Mouse (Mus musculus) neural tube, embryonic 15.5 days (tissue): ENCODE measurements around the gene Gm17657. TPM values are rescaled to one million over a fixed set of nuclear protein-coding genes. Genes with fewer than 3 reads are reported as not detected.

Experiments
- ATAC-seq: fragments of 200-750 bp; cut with Nextera tagmentation; 2 replicates; pipeline ENCODE4 v1.8.0; 2017; ENCODE audit warnings: mild to moderate bottlenecking, moderate TSS enrichment, moderate library complexity; ENCODE audit not compliant: low FRiP score
- H3K27ac ChIP-seq: fragments of 300-500 bp; sonication (generic); replicated peaks from 2 replicates; pipeline ENCODE4 v1.5.1; 2015; ENCODE audit warnings: mild to moderate bottlenecking, inconsistent platforms
- H3K27me3 ChIP-seq: fragments of 300-500 bp; sonication (generic); replicated peaks from 2 replicates; pipeline ENCODE4 v1.6.1; 2015; ENCODE audit warnings: inconsistent platforms
- H3K36me3 ChIP-seq: fragments of 300-500 bp; sonication (generic); 2 replicates; pipeline ENCODE4 v1.6.1; 2015; ENCODE audit warnings: inconsistent platforms
- H3K4me1 ChIP-seq: fragments of 300-500 bp; sonication (generic); 2 replicates; pipeline ENCODE4 v1.6.1; 2015; ENCODE audit warnings: inconsistent platforms
- H3K4me2 ChIP-seq: fragments of 300-500 bp; sonication (generic); 2 replicates; pipeline ENCODE4 v1.6.1; 2015; ENCODE audit warnings: inconsistent platforms, mild to moderate bottlenecking, moderate library complexity
- H3K4me3 ChIP-seq: fragments of 300-500 bp; sonication (generic); replicated peaks from 2 replicates; pipeline ENCODE4 v1.5.1; 2015; ENCODE audit warnings: mild to moderate bottlenecking, inconsistent platforms
- H3K9ac ChIP-seq: fragments of 300-500 bp; sonication (generic); replicated peaks from 2 replicates; pipeline ENCODE4 v1.6.1; 2015; ENCODE audit warnings: mild to moderate bottlenecking, inconsistent platforms
- H3K9me3 ChIP-seq: fragments of 300-500 bp; sonication (generic); replicated peaks from 2 replicates; pipeline ENCODE4 v1.6.1; 2016; ENCODE audit warnings: inconsistent platforms
- WGBS: fragments of 180-500 bp; shearing (Covaris S2); methylation state at CpG from one replicate; pipeline ENCODE4 v1.1.7; 2015; ENCODE audit warnings: mixed read lengths; 5-methylcytosine and 5-hydroxymethylcytosine counted together
- microRNA-seq: library from miRNA; unstranded; fragments of <30 nt; microRNA quantifications from one replicate; pipeline ENCODE4, GENCODE M21; 2017
- polyA plus RNA-seq: library from polyadenylated mRNA; unstranded; fragments of >200 nt; fragmentation: Nextera tagmentation; extraction: Ambion mirVana; gene quantifications from 2 replicates; pipeline ENCODE4 v1.2.1, GENCODE M21; 2015

Gene Gm17657
- polyA plus RNA-seq, 1 experiment from 2014 or later = not detected

DNA sequence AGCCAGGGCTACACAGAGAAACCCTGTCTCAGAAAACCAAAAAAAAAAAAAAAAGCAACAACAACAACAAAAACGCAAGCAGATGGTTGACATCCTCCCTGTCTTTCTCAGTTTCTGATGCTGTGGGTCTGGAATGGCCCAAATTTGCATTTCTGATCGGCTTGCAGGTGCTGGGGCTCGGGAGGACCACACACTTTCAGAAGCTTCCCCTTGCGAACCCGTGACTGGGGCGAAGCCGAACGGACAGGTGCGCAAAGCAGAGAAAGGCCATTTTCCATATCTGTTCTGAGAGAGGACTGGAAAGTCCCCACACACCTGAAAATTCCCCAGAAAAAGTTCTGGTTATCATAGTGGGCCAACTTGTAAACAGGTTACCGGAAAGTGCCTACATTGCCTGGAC, 72.1 kb downstream of the Gm17657 start:
- WGBS = 91% methylated on average over 10 of the region's 10 CpGs
- no peaks in the 10 kb centered on the region for H3K9me3 ChIP-seq
- no peak for ATAC-seq

GRCm38 (mm10) chr17:29476461-29476860, 73.0 kb downstream of the Gm17657 start:
- 82% methylated on average over 4 of the region's 4 CpGs for WGBS
- H3K4me2 ChIP-seq = no peak overlapping the region
- H3K27ac ChIP-seq = no peak overlapping the region
- no peaks in the 10 kb centered on the region for H3K36me3 ChIP-seq
- ATAC-seq = no peak
- no peaks in the 10 kb centered on the region for H3K4me1 ChIP-seq
- no peak overlapping the region for H3K9ac ChIP-seq
- H3K4me3 ChIP-seq = no peak overlapping the region
- H3K9me3 ChIP-seq = no peaks in the 10 kb centered on the region
- H3K27me3 ChIP-seq = no peaks in the 10 kb centered on the region

More for the DNA sequence above, 72.1 kb downstream of the Gm17657 start:
- Histone ChIP-seq H3K27me3 (no peaks in the 10 kb centered on the region), H3K4me1 (no peaks in the 10 kb centered on the region), H3K27ac (no peak overlapping the region), H3K9ac (no peak overlapping the region), H3K4me2 (no peak overlapping the region), H3K4me3 (no peak overlapping the region), H3K36me3 (no peaks in the 10 kb centered on the region)

DNA sequence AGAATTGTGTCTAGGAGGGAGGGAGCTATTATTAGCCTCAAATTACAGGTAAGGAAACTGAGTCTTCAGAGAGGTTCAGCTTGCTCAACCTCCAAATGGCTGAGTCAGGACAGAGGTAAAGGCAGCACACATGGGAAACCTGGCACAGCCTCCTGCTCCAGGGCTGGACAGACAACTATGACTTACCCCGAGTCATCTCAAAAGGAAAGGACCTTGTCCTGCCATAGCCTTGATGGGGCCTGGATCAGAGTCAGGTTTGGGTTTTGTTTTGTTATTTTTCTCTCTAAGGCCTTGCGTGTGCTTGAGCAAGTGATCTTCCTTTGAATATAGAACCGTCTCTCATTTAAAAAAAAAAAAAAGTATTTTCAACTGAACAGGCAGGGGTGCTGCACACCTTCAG, 74.3 kb downstream of the Gm17657 start:
- 97% methylated on average over 3 of the region's 3 CpGs for WGBS

GRCm38 (mm10) chr17:29474036-29474435, 75.4 kb downstream of the Gm17657 start:
- WGBS = 77% methylated on average over 2 of the region's 2 CpGs
- no peak overlapping the region for H3K9ac ChIP-seq
- ATAC-seq = no peak

More for the DNA sequence above, 74.3 kb downstream of the Gm17657 start:
- H3K4me3 ChIP-seq = no peak overlapping the region
- no peaks in the 10 kb centered on the region for H3K36me3 ChIP-seq
- no peak overlapping the region for H3K9ac ChIP-seq
- no peaks in the 10 kb centered on the region for H3K4me1 ChIP-seq
- H3K27ac ChIP-seq = no peak overlapping the region
- H3K9me3 ChIP-seq = no peaks in the 10 kb centered on the region
- ATAC-seq = no peak
- H3K27me3 ChIP-seq = no peaks in the 10 kb centered on the region
- no peak overlapping the region for H3K4me2 ChIP-seq

DNA sequence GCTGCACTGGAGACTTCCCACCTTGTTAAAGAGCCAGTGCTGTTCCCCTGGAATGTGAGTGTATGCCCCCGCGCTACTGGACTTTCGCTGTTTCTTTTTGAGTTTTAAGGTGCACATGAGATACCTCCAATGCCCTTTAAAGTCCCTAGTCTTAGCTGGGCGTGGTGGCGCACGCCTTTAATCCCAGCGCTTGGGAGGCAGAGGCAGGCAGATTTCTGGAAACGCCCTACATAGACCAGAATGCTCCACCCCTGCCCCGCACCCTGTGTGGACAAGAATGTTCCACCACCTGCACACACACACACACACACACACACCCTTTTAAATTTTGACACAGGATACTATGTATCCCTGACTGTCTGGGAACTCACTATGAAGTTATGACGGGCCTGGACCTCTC, 76.0 kb downstream of the Gm17657 start:
- Histone ChIP-seq H3K27ac (no peak overlapping the region), H3K27me3 (no peaks in the 10 kb centered on the region), H3K36me3 (no peaks in the 10 kb centered on the region), H3K4me3 (no peak overlapping the region), H3K4me1 (no peaks in the 10 kb centered on the region), H3K9me3 (no peaks in the 10 kb centered on the region), H3K4me2 (no peak overlapping the region), H3K9ac (no peak overlapping the region)
- no peak for ATAC-seq
- WGBS = 96% methylated on average over 10 of the region's 10 CpGs

More at GRCm38 (mm10) chr17:29474036-29474435, 75.4 kb downstream of the Gm17657 start:
- H3K4me3 ChIP-seq = no peak overlapping the region
- no peaks in the 10 kb centered on the region for H3K9me3 ChIP-seq
- H3K4me1 ChIP-seq = no peaks in the 10 kb centered on the region
- no peak overlapping the region for H3K4me2 ChIP-seq
- H3K27ac ChIP-seq = no peak overlapping the region
- no peaks in the 10 kb centered on the region for H3K27me3 ChIP-seq
- H3K36me3 ChIP-seq = no peaks in the 10 kb centered on the region

Small RNA genes within 50 kb of the gene (microRNA-seq; reads per million reads assigned to microRNA genes)
- not detected for gene Mir7667

Other genes starting within 250 kb of the Gm17657 start
- 2.8 TPM in 2 replicates for gene Pi16, start 232.0 kb downstream of the Gm17657 start, polyA plus RNA-seq
- 453 and 482 TPM in 2 replicates for gene Mtch1, start 201.7 kb downstream of the Gm17657 start, polyA plus RNA-seq
- gene Fgd2, start 188.7 kb downstream of the Gm17657 start, polyA plus RNA-seq = 3.7 and 9.8 TPM in 2 replicates
- 9.0 and 15.8 TPM in 2 replicates for gene Pim1, start 58.9 kb downstream of the Gm17657 start, polyA plus RNA-seq
- 25.7 and 29.4 TPM in 2 replicates for gene Tbc1d22b, start 147 bp upstream of the Gm17657 start, polyA plus RNA-seq
- 1.2 and 1.5 TPM in 2 replicates for gene Tmem217, start 2.7 kb upstream of the Gm17657 start, polyA plus RNA-seq
- 78.0 and 78.6 TPM in 2 replicates for gene Rnf8, start 65.2 kb upstream of the Gm17657 start, polyA plus RNA-seq
- gene Gm28043, start 65.2 kb upstream of the Gm17657 start, polyA plus RNA-seq = 1.7 and 2.4 TPM in 2 replicates
- 106 and 119 TPM in 2 replicates for gene Cmtr1, start 111.0 kb upstream of the Gm17657 start, polyA plus RNA-seq
- 10.1 and 10.4 TPM in 2 replicates for gene Ccdc167, start 167.4 kb upstream of the Gm17657 start, polyA plus RNA-seq